Mouse (Mus musculus) mature B cell (primary cell): ENCODE measurements around the gene Rab3d.
"Not testable (repeated sequence)": the region's sequence is repeated elsewhere in the genome, so short reads cannot be mapped to it uniquely, and the experiment has no call there.

Source experiments
- in situ Hi-C: fragments of 300-500 bp; cut with MboI; formaldehyde crosslinking; loops from 2 replicates; pipeline ENCODE4 v1.14.3; 2019

The Rab3d gene

DNA sequence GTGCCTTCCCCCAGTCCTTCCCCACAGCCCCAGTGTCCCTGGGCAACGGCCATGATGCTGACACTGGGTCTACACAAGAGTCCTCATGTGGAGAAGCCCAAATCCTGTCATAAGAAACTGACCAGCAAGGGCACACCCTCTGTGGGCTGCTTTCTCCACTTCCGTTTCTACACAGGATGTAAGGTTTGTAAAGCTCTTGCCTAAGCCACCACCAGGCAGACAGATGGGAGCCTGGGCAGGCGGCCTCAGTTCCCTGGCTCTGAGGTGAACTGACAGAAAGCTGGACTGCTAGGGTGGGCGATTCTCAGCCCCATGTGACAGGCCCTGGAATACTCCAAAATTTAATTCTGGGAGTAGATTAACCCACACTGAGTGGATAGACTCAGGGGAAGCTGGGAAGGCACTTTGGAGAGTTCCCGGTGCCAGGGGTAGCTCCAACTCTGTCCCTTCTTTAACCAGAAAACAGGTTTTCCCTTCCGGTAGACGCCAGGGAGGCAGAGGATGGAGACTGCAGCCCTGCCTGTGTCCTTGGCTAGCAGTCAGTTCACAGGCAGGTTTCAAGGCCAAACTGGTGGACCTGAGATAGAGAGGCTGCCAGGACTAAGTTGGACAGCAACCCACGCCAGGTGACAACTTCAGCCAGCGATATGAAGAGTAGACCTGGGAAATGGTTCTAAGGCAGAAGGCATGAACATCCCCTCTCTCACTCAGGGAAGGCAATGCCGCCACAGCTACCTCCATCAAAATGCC, 8.3 kb downstream of the Rab3d start:
- in situ Hi-C loops, result no loop called here

DNA sequence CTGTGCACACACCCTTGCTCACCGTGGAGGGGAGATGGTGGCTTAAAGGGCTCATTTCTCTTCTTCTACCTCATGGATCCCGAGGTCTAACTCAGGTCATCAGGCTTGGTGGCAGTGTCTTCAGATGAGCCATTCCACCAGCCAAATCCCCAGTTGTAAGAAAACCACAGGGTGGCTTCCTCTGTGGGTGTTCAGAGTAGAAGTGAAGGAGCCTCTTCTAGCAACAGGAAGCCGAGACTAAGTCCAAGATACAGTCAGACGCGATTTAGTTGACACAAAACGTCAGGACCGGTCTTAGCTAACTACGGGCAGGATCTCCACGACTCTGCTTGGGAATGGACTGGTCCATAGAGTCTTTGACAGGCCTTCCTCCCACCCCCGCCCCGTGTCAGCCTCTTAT, 9.8 kb downstream of the Rab3d start:
- in situ Hi-C loops, result no loop called here

DNA sequence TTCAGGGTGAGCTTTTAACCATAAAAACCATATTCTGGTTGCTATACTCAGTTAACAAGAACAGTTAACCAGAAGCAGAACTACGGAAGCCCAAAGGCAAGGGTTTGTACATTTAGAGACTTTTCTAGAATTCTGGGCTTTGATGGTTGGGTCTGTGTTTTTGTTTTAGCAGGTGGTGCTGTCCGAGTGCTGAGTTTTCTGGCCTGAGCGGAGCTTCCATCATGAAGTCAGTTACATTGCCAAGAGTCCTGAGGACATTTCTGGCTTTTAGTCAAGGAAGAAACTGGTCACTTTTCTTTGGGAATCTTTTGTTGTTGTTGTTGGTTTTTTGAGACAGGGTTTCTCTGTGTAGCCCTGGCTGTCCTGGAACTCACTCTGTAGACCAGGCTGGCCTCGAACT, 14.0 kb downstream of the Rab3d start:
- in situ Hi-C loops, result no loop called here

DNA sequence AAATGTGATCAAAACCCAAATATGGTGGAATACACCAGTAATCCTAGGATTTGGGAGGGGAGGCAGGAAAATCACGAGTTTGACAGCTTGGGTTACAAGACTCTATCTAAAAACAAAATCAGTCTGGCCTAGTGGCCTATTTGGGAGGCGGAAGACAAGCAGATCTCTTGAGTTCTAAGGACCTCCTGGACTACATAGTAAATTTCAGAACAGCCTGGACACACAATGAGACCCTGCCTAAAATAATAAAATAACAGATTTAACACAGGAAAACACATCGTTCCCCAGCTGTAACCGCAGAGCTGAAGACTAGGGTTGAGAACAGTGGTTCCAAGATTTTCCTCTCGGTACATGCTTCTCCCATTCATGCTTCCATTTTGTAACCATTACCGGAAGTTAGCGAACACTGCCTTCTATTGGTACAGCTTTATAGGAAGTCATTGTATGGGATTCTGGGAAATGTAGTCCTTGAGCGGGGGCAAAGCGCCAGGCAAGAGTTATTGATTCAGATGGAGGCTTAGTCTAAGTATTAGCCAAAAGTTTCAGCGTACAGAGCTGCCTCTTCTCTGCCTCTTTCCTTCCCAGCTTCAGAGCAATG, 16.7 kb downstream of the Rab3d start:
- in situ Hi-C loops, result no loop called here

DNA sequence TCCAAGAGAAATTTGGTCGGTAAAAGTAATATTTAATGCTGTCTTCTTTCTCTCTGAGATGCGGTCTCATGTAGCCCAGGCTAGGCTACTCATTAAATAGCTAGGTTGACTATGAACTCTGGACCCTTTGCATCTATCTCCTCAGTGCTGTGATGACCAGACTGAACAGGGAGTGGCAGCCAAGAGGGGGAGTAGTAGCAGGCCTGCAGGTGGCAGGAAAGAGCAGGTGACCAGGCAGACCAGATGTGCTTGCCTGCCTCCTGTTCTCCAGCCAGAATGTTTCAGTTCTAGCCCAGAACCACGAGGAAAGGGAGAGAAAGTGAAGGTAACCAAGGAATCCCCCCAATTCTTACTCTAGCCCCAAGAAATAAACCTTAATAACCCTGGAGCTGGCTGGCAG, 28.8 kb downstream of the Rab3d start:
- in situ Hi-C loops, result no loop called here

DNA sequence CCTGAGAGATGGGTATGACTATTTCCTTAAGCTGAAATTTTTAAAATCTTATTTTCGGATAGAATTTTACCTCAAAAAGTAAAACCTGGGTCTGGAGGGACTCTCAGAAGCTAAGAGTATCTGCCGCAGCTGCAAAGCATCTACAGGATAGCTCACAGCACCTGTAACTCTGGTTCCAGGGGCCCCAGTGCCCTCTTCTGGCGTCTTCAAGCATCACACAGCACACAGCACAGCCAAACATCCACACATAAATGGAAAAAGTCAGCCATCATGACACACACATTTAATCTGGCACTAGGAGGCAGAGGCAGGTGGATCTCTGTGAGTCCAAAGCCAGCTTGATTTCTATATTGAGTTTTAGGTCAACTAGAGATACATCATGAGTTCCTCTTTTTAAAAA, 41.4 kb downstream of the Rab3d start:
- in situ Hi-C loops, result no loop called here

DNA sequence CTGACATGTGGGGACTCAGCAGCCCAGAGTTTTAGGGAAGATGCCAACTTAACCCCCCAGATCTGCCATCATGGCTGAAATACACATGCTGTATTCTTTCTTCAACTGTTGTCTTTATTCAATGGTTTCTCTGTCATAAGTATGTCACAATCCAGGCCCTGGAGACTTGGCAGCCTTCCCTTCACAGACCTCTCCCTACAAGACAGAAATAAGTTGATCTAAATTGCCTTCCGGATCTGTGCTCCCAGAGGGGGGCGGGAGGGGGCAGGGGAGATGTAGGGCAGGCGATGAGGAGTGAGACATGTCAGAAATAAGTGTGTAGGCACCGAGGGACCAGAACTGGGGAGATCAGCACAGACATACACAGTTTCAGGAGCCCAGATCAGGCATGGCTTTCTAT, 45.8 kb downstream of the Rab3d start:
- in situ Hi-C loops, result no loop called here

DNA sequence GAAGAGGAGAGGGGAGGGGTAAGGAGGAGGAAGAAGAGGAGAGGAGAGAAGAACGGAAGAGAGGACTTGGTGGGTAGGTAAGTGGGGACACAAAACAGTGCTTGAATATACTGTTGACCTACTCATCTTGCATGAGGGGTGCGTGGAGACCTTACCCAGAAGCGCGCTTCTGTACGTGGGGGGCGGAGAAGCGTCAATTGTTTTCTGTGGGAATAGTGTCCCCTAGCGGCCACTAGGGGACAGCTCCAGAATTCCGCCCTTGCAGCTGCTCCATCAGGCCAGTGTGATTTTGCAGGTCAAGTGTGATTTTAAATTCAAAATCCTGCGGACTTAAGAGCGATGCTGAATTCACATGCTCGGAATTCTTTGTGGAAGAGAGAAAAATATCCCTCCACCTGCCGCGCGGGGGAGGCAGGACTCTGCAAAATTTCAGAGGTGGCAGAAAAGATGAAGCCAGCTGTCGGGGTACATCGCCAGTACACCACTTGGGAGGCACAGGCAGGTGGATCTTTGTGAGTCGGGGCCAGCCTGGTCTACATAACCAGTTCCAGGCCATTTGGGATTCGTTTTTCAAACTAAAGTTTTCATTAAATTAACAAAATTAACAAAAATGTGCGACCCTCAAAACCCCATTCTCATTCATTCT, 47.0 kb downstream of the Rab3d start:
- in situ Hi-C loops, result no loop called here

DNA sequence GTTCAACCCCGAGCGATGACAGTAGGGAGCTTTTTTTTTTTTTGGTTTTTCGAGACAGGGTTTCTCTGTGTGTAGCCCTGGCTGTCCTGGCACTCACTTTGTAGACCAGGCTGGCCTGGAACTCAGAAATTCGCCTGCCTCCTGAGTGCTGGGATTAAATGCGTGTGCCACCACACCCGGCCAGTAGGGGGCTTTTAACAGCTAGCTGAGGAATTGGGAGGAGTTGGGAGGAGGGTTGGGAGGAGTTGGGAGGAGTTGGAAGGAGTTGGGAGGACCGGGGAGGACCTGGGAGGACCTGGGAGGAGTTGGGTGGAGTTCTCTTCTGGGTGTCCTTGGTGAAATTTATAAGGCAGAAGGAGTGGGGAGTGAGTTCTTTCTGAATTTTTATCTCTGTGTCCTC, 48.7 kb downstream of the Rab3d start:
- in situ Hi-C loops, result not testable (repeated sequence)

DNA sequence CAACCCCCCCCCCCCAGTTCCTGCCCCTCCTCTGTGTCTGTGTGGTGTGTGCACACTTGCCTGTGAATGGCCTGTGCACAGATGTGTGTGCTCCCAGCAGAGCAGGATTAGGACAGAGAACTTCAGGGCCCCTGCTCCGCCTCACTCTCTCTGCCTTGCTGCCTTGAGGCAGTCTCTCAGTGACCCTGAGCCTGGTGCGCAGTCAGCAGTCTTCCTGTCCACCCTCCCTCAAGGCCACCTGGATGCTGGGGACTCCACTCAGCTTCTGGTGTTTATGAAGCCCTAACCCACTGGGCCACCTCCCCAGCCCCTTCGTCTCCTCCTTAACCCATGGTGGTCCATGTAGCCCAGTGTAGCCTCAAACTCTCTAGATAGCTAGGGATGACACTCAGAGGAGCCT, 50.3 kb downstream of the Rab3d start:
- in situ Hi-C loops, result no loop called here

DNA sequence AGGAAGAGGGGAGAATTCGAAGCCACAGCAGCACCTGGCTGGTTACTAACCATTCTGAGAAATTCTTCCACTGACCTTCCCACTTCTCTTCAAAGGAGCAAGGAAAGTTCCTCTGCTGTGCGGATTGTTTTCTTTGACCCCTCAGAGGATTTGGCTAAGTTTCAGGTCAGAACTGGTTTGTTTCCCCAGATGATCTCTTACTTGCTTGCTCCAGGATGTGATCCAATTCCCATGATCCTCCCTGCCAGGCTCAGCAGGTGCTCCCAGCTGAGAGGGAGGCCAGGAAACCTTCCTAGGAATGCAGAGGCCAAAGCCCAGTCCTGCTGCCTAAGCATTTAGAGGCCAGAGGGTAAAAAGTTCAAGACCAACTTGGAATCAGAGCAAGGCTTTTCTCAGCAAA, 51.4 kb downstream of the Rab3d start:
- in situ Hi-C loops, result no loop called here

DNA sequence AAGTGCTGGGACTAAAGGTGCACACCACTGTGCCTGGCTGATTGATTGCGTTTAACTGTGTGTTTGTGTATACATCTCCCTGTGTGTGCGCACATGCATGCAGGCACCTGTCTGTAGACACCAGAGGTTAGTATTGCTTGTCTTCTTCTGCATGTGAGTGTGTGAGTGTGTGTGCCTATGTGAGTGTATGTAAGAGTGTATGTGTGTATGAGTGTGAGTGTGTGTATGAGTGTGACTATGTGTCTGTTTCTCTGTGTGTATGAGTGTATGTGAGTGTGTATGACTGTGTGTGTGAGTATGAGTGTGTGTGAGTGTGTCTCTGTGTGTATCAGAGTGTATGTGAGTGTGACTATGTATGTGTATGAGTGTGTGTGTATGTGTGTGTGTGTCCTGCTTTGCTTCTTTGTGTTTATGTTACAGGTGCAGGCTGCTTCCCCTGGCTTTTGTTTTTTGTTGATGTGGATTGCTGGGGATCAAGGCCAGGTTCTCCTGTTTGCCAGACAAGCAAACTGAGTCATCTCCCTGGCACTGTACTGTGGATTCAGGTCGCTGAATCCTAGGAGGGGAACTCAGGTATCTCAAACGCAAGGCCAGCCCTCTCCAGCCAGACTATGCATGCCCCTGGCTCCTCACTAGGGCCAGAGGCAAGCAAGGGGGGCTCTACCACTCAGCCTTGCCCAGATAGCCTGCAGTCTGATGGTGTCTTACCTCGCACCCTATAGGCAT, 52.2 kb downstream of the Rab3d start:
- in situ Hi-C loops, result no loop called here

DNA sequence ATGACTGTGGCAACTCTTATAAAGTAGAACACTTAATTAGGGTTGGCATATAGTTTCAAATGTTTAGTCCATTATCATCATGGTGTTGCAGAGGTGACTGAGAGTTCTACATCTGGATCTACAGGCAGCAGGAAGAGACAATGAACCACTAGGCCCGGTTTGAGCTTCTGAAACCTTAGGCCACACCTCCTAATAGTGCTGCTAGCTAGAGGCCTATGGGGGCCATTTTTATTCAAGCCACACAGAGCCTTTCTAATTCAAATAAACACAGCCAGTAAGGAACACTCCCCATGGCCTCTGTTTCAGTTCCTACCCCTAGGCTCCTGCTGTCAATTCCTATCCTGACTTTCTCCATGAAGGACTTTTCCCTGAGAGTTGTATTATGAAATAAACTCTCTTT, 55.8 kb downstream of the Rab3d start:
- in situ Hi-C loops, result no loop called here

DNA sequence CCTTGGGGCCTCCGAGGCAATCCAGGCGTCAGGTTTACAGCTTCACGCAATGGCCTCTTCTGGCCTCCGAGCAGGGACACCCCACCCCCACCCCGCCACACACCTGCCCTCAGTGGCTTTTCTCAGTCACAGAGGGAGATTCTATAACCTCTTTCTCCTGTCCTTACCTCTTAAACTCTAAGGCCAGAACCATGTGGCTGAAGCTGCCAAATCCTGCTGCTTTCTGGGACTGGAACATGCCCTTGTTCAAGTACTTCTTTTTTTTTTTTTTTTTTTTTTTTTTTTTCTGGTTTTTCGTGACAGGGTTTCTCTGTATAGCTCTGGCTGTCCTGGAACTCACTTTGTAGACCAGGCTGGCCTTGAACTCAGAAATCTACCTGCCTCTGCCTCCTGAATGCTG, 57.6 kb downstream of the Rab3d start:
- in situ Hi-C loops, result not testable (repeated sequence)

DNA sequence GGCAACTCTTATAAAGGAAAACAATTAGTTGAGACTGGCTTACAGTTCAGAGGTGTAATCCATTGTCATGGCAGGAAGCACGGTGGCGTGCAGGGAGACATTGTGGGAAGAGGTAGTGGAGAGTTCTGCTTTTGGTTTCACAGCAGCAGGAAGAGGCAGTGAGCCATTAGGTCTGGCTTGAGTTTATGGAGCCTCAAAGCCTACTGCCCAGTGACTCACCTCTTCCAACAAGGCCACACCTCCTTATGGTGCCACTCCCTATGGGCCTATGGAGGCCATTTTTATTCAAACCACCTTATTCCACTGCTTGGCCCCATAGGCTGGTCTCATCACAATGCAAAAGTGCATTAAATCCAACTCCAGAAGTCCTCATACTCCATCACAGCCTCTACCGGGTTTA, 58.4 kb downstream of the Rab3d start:
- in situ Hi-C loops, result no loop called here

DNA sequence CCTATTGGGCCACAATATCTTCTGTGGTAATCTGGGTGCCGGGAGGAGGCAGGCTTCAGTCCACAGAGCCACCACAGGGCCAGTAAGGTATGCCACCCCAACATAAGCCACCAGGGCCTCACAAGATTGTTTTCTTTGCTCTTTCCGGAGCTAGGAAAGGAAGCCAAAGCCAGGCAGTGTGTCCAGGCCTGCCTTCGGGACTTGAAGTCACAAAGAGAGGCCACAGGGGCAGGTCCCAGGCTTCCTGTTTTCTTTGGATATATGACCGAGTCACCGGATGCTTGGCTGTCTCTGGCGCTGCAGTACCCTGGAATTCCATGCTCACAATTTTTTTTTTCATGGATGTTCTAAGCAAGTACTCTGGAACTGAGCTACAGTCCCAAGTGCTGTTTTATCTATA, 59.9 kb downstream of the Rab3d start:
- in situ Hi-C loops, result no loop called here

DNA sequence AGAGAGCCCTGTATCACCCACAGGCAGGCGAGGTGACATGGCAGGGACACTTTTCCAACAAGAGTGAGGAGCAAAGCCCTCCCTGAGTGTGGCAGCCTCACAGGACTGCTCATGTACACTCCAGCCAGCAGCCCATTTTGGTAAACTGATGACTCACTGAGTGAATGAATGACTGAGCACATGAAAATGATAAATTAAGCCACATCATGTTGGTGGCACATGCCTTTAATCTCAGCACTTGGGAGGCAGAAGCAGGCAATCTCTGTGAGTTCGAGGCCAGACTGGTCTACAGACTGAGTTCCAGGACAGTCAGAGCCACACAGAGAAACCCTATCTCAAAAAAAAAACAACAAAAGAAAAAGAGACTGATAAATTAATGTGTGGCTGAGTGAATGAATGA, 60.5 kb downstream of the Rab3d start:
- in situ Hi-C loops, result no loop called here
